Mouse (Mus musculus) liver, adult 2 months (tissue): Measurements from ENCODE around the gene Ccdc149.

Source experiments
- CTCF ChIP-seq: fragments of 200-500 bp; IDR thresholded peaks from 2 replicates; pipeline ENCODE4 v1.5.1; 2011; ENCODE audit warnings: low read depth, low read length, control low read depth
- POLR2A ChIP-seq: fragments of 200-500 bp; IDR thresholded peaks from 2 replicates; pipeline ENCODE4 v1.6.1; 2011; ENCODE audit warnings: low read length, control low read depth; ENCODE audit not compliant: insufficient read depth; ENCODE audit errors: extremely low read depth

- TF ChIP-seq POLR2A (no peak), CTCF (no peak)
These were observed 20.2 kb upstream of the Ccdc149 start for GRCm38 (mm10) chr5:52491496-52491895.
